Mouse (Mus musculus) lung, embryonic 16.5 days (tissue): ENCODE measurements at regions not wholly inside any gene's neighbourhood (a gene's known extent, or its start where the extent isn't known, plus 50 kb on each side); places are given as distances from the start of the nearest gene placed in this dataset.
A peak's percentile ranks its signal among the peaks of the same experiment; 100 is the strongest.
"Not testable (repeated sequence)": the region's sequence is repeated elsewhere in the genome, so short reads cannot be mapped to it uniquely, and the experiment has no call there.

ENCODE experiments used
- ATAC-seq: fragments of 200-750 bp; cut with Nextera tagmentation; 2 replicates; pipeline ENCODE4 v1.8.0; 2017; ENCODE audit warnings: low read depth, mild to moderate bottlenecking, moderate library complexity
- H3K27ac ChIP-seq: fragments of 300-500 bp; sonication (generic); 2 replicates; pipeline ENCODE4 v1.5.1; 2014; ENCODE audit warnings: mild to moderate bottlenecking, control low read depth, low read length
- H3K27me3 ChIP-seq: fragments of 300-500 bp; sonication (generic); 2 replicates; pipeline ENCODE4 v1.6.1; 2014; ENCODE audit warnings: low read depth, low read length, mixed read lengths; ENCODE audit not compliant: control insufficient read depth, insufficient read depth
- H3K36me3 ChIP-seq: fragments of 300-500 bp; sonication (generic); 2 replicates; pipeline ENCODE4 v1.6.1; 2014; ENCODE audit warnings: low read length; ENCODE audit not compliant: control insufficient read depth, insufficient read depth
- H3K4me1 ChIP-seq: fragments of 300-500 bp; sonication (generic); replicated peaks from 2 replicates; pipeline ENCODE4 v1.6.1; 2014; ENCODE audit warnings: low read length, mixed read lengths; ENCODE audit not compliant: control insufficient read depth, insufficient read depth
- H3K4me2 ChIP-seq: fragments of 300-500 bp; sonication (generic); 2 replicates; pipeline ENCODE4 v1.6.1; 2014; ENCODE audit warnings: low read depth, low read length, control low read depth
- H3K4me3 ChIP-seq: fragments of 300-500 bp; sonication (generic); 2 replicates; pipeline ENCODE4 v1.5.1; 2014; ENCODE audit warnings: mild to moderate bottlenecking, low read length, control low read depth
- H3K9ac ChIP-seq: fragments of 300-500 bp; sonication (generic); 2 replicates; pipeline ENCODE4 v1.6.1; 2014; ENCODE audit warnings: low read length, control low read depth
- H3K9me3 ChIP-seq: fragments of 300-500 bp; sonication (generic); 2 replicates; pipeline ENCODE4 v1.6.1; 2016; ENCODE audit warnings: low read length; ENCODE audit not compliant: control insufficient read depth
- WGBS: fragments of 180-500 bp; shearing (Covaris S2); extraction: QIAGEN DNeasy Blood & Tissue Kit; methylation state at CpG from one replicate; pipeline ENCODE4 v1.1.7; 2014; 5-methylcytosine and 5-hydroxymethylcytosine counted together

GRCm38 (mm10) chr1:59418748-59419147, 63.5 kb upstream of the Fzd7 start:
- H3K9ac ChIP-seq, result no peak overlapping the region
- H3K36me3 ChIP-seq, result no peaks in the 10 kb centered on the region
- H3K4me1 ChIP-seq, result peaks cover 17% of the 10 kb centered on the region
- H3K9me3 ChIP-seq, result no peaks in the 10 kb centered on the region
- H3K27ac ChIP-seq, result no peak overlapping the region
- no peak overlapping the region for H3K4me2 ChIP-seq
- no peaks in the 10 kb centered on the region for H3K27me3 ChIP-seq
- H3K4me3 ChIP-seq, result no peak overlapping the region
- no peak for ATAC-seq
- WGBS, result 79% methylated on average over 9 of the region's 9 CpGs

- Histone ChIP-seq H3K4me2 (no peak overlapping the region), H3K36me3 (no peaks in the 10 kb centered on the region), H3K27me3 (no peaks in the 10 kb centered on the region), H3K4me1 (peaks cover 13% of the 10 kb centered on the region), H3K9me3 (no peaks in the 10 kb centered on the region), H3K4me3 (no peak overlapping the region), H3K9ac (no peak overlapping the region), H3K27ac (no peak overlapping the region)
- WGBS, result 23% methylated on average over 19 of the region's 19 CpGs
- peak; percentile 56 for ATAC-seq
Observed at GRCm38 (mm10) chr1:59422981-59423941, 59.0 kb upstream of the Fzd7 start.

GRCm38 (mm10) chr1:59425771-59426170, 56.5 kb upstream of the Fzd7 start:
- H3K9me3 ChIP-seq, H3K4me3 ChIP-seq, H3K9ac ChIP-seq, ATAC-seq, H3K27me3 ChIP-seq, H3K36me3 ChIP-seq, H3K27ac ChIP-seq, H3K4me2 ChIP-seq: not testable (repeated sequence)
- H3K4me1 ChIP-seq, result peaks cover 12% of the 10 kb centered on the region
- WGBS, result 82% methylated on average over 1 of the region's 1 CpGs

GRCm38 (mm10) chr1:59426346-59427203, 55.6 kb upstream of the Fzd7 start:
- Histone ChIP-seq H3K4me2 (no peak overlapping the region), H3K4me1 (peaks cover 12% of the 10 kb centered on the region), H3K36me3 (no peaks in the 10 kb centered on the region), H3K4me3 (no peak overlapping the region), H3K9me3 (no peaks in the 10 kb centered on the region), H3K27ac (no peak overlapping the region), H3K27me3 (no peaks in the 10 kb centered on the region), H3K9ac (no peak overlapping the region)
- 42% methylated on average over 9 of the region's 10 CpGs for WGBS
- no peak; the same call in 1 of the 2 replicates for ATAC-seq

- ATAC-seq, result 0 out of 2 replicates have a peak, but pooled peaks have one; percentile 41
- H3K27ac ChIP-seq, result no peak overlapping the region
- H3K27me3 ChIP-seq, result no peaks in the 10 kb centered on the region
- no peaks in the 10 kb centered on the region for H3K36me3 ChIP-seq
- H3K4me3 ChIP-seq, result no peak overlapping the region
- peaks cover 12% of the 10 kb centered on the region for H3K4me1 ChIP-seq
- no peak overlapping the region for H3K4me2 ChIP-seq
- H3K9ac ChIP-seq, result no peak overlapping the region
- 50% methylated on average over 5 of the region's 5 CpGs for WGBS
- H3K9me3 ChIP-seq, result no peaks in the 10 kb centered on the region
Observed at GRCm38 (mm10) chr1:59427204-59427557, 55.0 kb upstream of the Fzd7 start.

GRCm38 (mm10) chr1:59429289-59429688, 52.9 kb upstream of the Fzd7 start:
- H3K27ac ChIP-seq, result no peak overlapping the region
- H3K4me3 ChIP-seq, result no peak overlapping the region
- no peaks in the 10 kb centered on the region for H3K9me3 ChIP-seq
- peaks cover 3% of the 10 kb centered on the region; the same call in 1 of the 2 replicates for H3K4me1 ChIP-seq
- H3K9ac ChIP-seq, result no peak overlapping the region
- WGBS, result 73% methylated on average over 4 of the region's 4 CpGs
- H3K36me3 ChIP-seq, result no peaks in the 10 kb centered on the region
- H3K27me3 ChIP-seq, result no peaks in the 10 kb centered on the region
- no peak overlapping the region for H3K4me2 ChIP-seq
- no peak for ATAC-seq

- WGBS, result 61% methylated on average over 3 of the region's 3 CpGs
- H3K4me2 ChIP-seq, result no peak overlapping the region
Observed at GRCm38 (mm10) chr1:59430234-59430633, 52.0 kb upstream of the Fzd7 start.

GRCm38 (mm10) chr1:59430886-59431486, 51.2 kb upstream of the Fzd7 start:
- no peak for ATAC-seq
- Histone ChIP-seq H3K36me3 (no peaks in the 10 kb centered on the region), H3K9ac (no peak overlapping the region), H3K9me3 (no peaks in the 10 kb centered on the region), H3K4me1 (peaks cover 3% of the 10 kb centered on the region; the same call in 1 of the 2 replicates), H3K4me2 (no peak overlapping the region), H3K27ac (no peak overlapping the region), H3K4me3 (no peak overlapping the region), H3K27me3 (no peaks in the 10 kb centered on the region)
- WGBS, result 79% methylated on average over 6 of the region's 6 CpGs

More at GRCm38 (mm10) chr1:59430234-59430633, 52.0 kb upstream of the Fzd7 start:
- no peak for ATAC-seq
- H3K36me3 ChIP-seq, result no peaks in the 10 kb centered on the region
- no peaks in the 10 kb centered on the region for H3K9me3 ChIP-seq
- H3K27me3 ChIP-seq, result no peaks in the 10 kb centered on the region
- H3K27ac ChIP-seq, result no peak overlapping the region
- no peak overlapping the region for H3K9ac ChIP-seq
- H3K4me1 ChIP-seq, result peaks cover 3% of the 10 kb centered on the region; the same call in 1 of the 2 replicates
- no peak overlapping the region for H3K4me3 ChIP-seq
